In the genomic region with DNA sequence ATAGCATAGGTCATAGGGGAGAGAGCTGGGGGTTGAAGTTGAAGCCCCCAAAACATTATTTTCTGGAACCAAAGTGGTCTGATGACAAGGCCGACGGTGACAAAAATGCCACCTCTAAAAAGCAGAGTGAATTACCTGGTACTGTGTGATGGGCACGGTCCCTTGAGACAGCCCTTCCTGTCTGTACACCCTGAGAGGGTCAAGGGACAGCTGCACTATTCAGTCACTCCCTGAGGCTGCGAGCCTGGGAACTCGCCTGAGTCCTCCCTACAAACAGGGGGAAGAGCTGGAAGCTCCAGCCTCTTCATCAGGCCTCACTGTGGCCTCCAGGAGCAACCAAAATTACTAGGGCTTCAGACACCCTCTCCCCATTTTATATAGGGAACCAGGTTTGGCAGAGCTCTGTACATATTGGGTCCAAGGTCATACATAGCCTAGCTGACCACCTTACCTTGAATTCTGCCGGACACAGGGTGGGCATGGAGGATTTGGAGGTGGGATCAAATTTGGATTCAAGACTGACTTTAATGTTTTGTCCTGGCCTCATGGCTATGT, we compare ENCODE assay signal across 25 mouse cellular contexts. TPM values are rescaled to one million over a fixed set of nuclear protein-coding genes. Genes with fewer than 3 reads are reported as not detected.
DNase-seq lines count a peak whose midpoint lies in the region; ATAC-seq lines count a peak whose summit lies in the region.
"Had no signal": no experiment of that assay in that cellular context is flagged by ENCODE, and none has a peak within 500 bp of the region (broad histone marks: within the 10 kb centered on the region; RNA-seq: fewer than 3 reads in every experiment).

No protein-coding gene starts in this region.

- WGBS in intestine, embryonic 16.5 days = 90% methylated on average over 6 of the region's 6 CpGs
- 87% methylated on average over 6 of the region's 6 CpGs for WGBS in intestine, embryonic 15.5 days
- 89% methylated on average over 6 of the region's 6 CpGs for WGBS in hindbrain, embryonic 14.5 days

- H3K9me3 ChIP-seq in intestine, embryonic 16.5 days (ENCODE audit: control insufficient read depth, low read length) = no peaks in the 10 kb centered on the region
- no peaks in the 10 kb centered on the region for H3K9me3 ChIP-seq in intestine, embryonic 15.5 days
- no peaks in the 10 kb centered on the region for H3K9me3 ChIP-seq in hindbrain, embryonic 14.5 days (ENCODE audit: control insufficient read depth, low read length)
- H3K9me3 ChIP-seq: embryonic facial prominence, embryonic 10.5 days; embryonic facial prominence, embryonic 15.5 days; heart, embryonic 13.5 days; hindbrain, embryonic 15.5 days; kidney, embryonic 15.5 days; limb, embryonic 12.5 days; liver, embryonic 15.5 days; stomach, embryonic 15.5 days had no signal

- H3K27ac ChIP-seq in intestine, embryonic 16.5 days (ENCODE audit: low read length) = no peak overlapping the region
- H3K27ac ChIP-seq in intestine, embryonic 15.5 days = no peak overlapping the region
- no peak overlapping the region for H3K27ac ChIP-seq in hindbrain, embryonic 14.5 days
- H3K27ac ChIP-seq: embryonic facial prominence, embryonic 15.5 days; forebrain, embryonic 12.5 days; heart, adult 2 months; heart, embryonic 13.5 days; left cerebral cortex, adult 2 months; limb, embryonic 12.5 days; liver, embryonic 15.5 days; stomach, embryonic 15.5 days had no signal

- H3K4me2 ChIP-seq in intestine, embryonic 16.5 days (ENCODE audit: low read depth, low read length) = no peak overlapping the region
- H3K4me2 ChIP-seq in intestine, embryonic 15.5 days (replicated peaks) = no peak overlapping the region
- 0 out of 2 replicates have a peak overlapping the region, but pooled peaks have one; percentile 25 for H3K4me2 ChIP-seq in hindbrain, embryonic 14.5 days (replicated peaks)
- H3K4me2 ChIP-seq: embryonic facial prominence, embryonic 15.5 days; forebrain, embryonic 12.5 days; heart, embryonic 13.5 days; kidney, embryonic 15.5 days; limb, embryonic 12.5 days; liver, embryonic 15.5 days; lung, embryonic 14.5 days; stomach, embryonic 15.5 days had no signal

- no peak for ATAC-seq in intestine, embryonic 16.5 days
- ATAC-seq in intestine, embryonic 15.5 days = no peak
- ATAC-seq in hindbrain, embryonic 14.5 days (ENCODE audit: low FRiP score) = no peak
- ATAC-seq: intestine, postnatal 0 days; Patski had no signal

- H3K4me3 ChIP-seq in intestine, embryonic 16.5 days (ENCODE audit: low read length) = no peak overlapping the region
- H3K4me3 ChIP-seq in intestine, embryonic 15.5 days (replicated peaks) = no peak overlapping the region
- H3K4me3 ChIP-seq in hindbrain, embryonic 14.5 days (replicated peaks; ENCODE audit: low read length) = no peak overlapping the region
- H3K4me3 ChIP-seq: embryonic facial prominence, embryonic 10.5 days; embryonic facial prominence, embryonic 15.5 days; forebrain, embryonic 12.5 days; heart, adult 2 months; heart, embryonic 13.5 days; hindbrain, embryonic 15.5 days; kidney, embryonic 15.5 days; left cerebral cortex, adult 2 months; limb, embryonic 12.5 days; liver, embryonic 15.5 days; stomach, embryonic 15.5 days had no signal

- H3K4me1 ChIP-seq in intestine, embryonic 16.5 days (ENCODE audit: control insufficient read depth, insufficient read depth, low read length) = peaks cover 12% of the 10 kb centered on the region
- peaks cover 16% of the 10 kb centered on the region for H3K4me1 ChIP-seq in intestine, embryonic 15.5 days (replicated peaks)
- peaks cover 40% of the 10 kb centered on the region for H3K4me1 ChIP-seq in hindbrain, embryonic 14.5 days (replicated peaks; ENCODE audit: control insufficient read depth, insufficient read depth, low read length)

- DNase-seq in cerebellum, adult 18-20 months = peak; percentile 20 to 53
- DNase-seq in cerebellum, adult 9-10 months = no peak
- DNase-seq in cerebellum, adult 8-10 months = peak; percentile 53
- DNase-seq in hindbrain, embryonic 14.5 days (ENCODE audit: low spot score) = no peak
- no peak for DNase-seq in kidney, adult 18-20 months
- DNase-seq: heart, adult 2 months; heart, postnatal 10 days; kidney, postnatal 25 days; lung, embryonic 14.5 days; lung, postnatal 14 days; right cerebral cortex, postnatal 14 days had no signal

- H3K9ac ChIP-seq in intestine, embryonic 16.5 days (ENCODE audit: low read depth, low read length) = 0 out of 2 replicates have a peak overlapping the region, but pooled peaks have one; percentile 10
- no peak overlapping the region for H3K9ac ChIP-seq in intestine, embryonic 15.5 days
- no peak overlapping the region for H3K9ac ChIP-seq in hindbrain, embryonic 14.5 days
- H3K9ac ChIP-seq: embryonic facial prominence, embryonic 15.5 days; forebrain, embryonic 12.5 days; heart, embryonic 13.5 days; hindbrain, embryonic 15.5 days; kidney, embryonic 15.5 days; limb, embryonic 12.5 days; liver, embryonic 15.5 days; lung, embryonic 14.5 days; stomach, embryonic 15.5 days had no signal

- H3K27me3 ChIP-seq in intestine, embryonic 16.5 days (replicated peaks; ENCODE audit: control insufficient read depth, insufficient read depth, low read length) = peaks cover 9% of the 10 kb centered on the region; the same call in 1 of the 2 replicates
- H3K27me3 ChIP-seq in intestine, embryonic 15.5 days (replicated peaks) = no peaks in the 10 kb centered on the region
- no peaks in the 10 kb centered on the region for H3K27me3 ChIP-seq in hindbrain, embryonic 14.5 days (ENCODE audit: control insufficient read depth, insufficient read depth, low read length)
- H3K27me3 ChIP-seq: embryonic facial prominence, embryonic 15.5 days; hindbrain, embryonic 15.5 days; kidney, embryonic 15.5 days; limb, embryonic 12.5 days; Patski had no signal

- H3K36me3 ChIP-seq in intestine, embryonic 16.5 days (ENCODE audit: control insufficient read depth, insufficient read depth, low read length) = 0 out of 2 replicates have a peak, but pooled peaks cover 3% of the 10 kb centered on the region
- H3K36me3 ChIP-seq in intestine, embryonic 15.5 days = no peaks in the 10 kb centered on the region
- H3K36me3 ChIP-seq in hindbrain, embryonic 14.5 days (replicated peaks; ENCODE audit: control insufficient read depth, insufficient read depth) = 0 out of 2 replicates have a peak, but pooled peaks cover 3% of the 10 kb centered on the region
- H3K36me3 ChIP-seq: forebrain, embryonic 12.5 days; hindbrain, embryonic 15.5 days; liver, embryonic 15.5 days; stomach, embryonic 15.5 days had no signal

RNA-seq across cellular contexts. Expression of a gene that starts 5.1 kb away (rescaled TPM):
- polyA plus RNA-seq in intestine, embryonic 16.5 days (2015; fragmentation: Nextera tagmentation; extraction: Ambion mirVana) = 2.2 and 2.3 TPM in 2 replicates
- 3.5 and 3.8 TPM in 2 replicates for polyA plus RNA-seq in intestine, embryonic 15.5 days (2015; fragmentation: Nextera tagmentation; extraction: Ambion mirVana)
- 31.9 and 35.5 TPM in 2 replicates for polyA plus RNA-seq in hindbrain, embryonic 14.5 days (2014; fragmentation: Nextera tagmentation; extraction: Ambion mirVana)

Comparison
In these comparisons a context has a peak if more than half of its experiments do, and no peak if none do; other contexts are left out.
1. DNase-seq: peak in cerebellum, adult 18-20 months (2 of 2) and cerebellum, adult 8-10 months (single experiment); none in cerebellum, adult 9-10 months (single experiment), hindbrain, embryonic 14.5 days (single experiment) and kidney, adult 18-20 months (single experiment).